Mouse (Mus musculus) layer of hippocampus, postnatal 25 days (tissue): ENCODE results near the gene Cacng8. TPM values are rescaled to one million over a fixed set of nuclear protein-coding genes. Genes with fewer than 3 reads are reported as not detected.
"Not testable (repeated sequence)": the region's sequence is repeated elsewhere in the genome, so short reads cannot be mapped to it uniquely, and the experiment has no call there.

Experiments
- DNase-seq, 2 experiments: peaks; one replicate each; pipeline ENCODE4 v3.0.0; 2022; ENCODE audit warnings: mixed read lengths in 2 of 2, low spot score in 1 of 2; ENCODE audit errors: extremely low spot score in 1 of 2
- total RNA-seq, 2 experiments: library from RNA; stranded (reverse); gene quantifications; 2 replicates each; pipeline ENCODE4 v1.2.3; 2021

Cacng8 gene
- total RNA-seq, 2 experiments from 2014 or later, result 380 to 428 TPM

DNA sequence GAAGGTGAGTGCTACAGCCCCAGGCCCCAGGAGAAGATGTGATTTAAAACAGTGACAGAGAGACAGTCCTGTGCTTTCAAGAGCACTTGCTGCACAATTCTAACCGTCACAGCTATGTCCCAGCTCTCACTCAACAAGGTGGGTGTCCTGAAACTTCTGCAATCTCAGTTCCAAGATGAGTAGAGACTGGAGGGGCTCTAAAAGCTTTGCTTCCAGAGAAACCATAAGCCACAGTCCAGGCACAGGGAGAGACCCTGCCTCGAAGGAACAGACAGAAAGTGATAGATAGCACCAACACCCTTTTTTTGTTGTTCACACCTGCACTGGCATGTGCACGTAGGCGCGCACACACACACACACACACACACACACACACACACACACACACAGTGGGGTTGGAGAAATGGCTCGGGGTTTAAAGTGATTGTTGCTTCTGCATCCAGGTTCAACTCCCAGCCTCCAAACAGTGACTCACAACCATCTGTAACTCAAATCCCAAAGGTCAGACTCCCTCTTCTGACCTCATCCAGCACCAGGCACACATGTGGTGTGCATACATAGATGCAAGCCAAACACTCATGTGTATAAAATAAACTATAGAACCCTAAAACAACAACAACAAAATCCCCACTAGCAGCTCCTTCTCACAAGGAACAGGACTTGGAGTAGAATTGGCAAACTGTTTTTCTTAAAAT is 4.3 kb upstream of the Cacng8 start:
- DNase-seq, result no peak

DNA sequence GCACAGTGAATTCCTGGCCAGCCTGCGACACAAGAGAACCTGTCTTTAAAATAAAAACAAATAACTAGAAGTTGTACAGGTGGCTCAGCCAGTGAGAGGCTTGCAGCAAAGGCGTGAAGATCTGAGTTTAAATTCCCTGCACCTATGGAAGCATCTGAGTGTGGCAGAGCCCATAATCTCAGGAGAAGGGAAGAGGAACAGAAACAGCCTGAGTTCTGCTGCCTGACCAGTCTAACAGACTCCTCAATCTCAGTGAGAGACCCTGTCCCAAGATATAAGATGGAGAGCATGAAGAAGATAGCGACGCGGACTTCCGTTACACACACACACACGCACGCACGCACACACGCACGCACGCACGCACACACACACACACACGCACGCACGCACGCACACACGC is 2.7 kb upstream of the Cacng8 start:
- no peak for DNase-seq

- no peak for DNase-seq
Observed at GRCm38 (mm10) chr7:3388885-3389284, 1.6 kb upstream of the Cacng8 start.

GRCm38 (mm10) chr7:3389444-3390412 is 755 bp upstream of the Cacng8 start:
- peak; percentile 83 to 94 for DNase-seq

DNA sequence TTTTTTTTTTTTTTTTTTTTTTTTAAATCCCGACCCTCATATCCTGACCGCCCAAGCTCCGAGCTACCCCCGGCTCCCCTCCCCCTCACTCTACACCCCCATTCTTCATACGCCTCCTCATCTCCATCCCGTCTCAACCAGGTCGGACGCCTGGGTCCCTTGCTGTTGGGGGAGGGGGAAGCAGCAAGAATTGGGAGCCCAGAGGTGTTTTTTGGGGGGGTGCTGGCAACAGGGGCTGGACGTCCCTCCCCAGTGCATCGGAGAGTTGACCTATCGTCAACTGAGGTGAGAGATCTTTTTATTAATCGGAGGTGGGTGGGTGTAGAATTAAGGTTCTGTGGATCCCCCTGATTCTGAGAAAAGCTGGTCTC is 583 bp downstream of the Cacng8 start:
- no peak for DNase-seq

DNA sequence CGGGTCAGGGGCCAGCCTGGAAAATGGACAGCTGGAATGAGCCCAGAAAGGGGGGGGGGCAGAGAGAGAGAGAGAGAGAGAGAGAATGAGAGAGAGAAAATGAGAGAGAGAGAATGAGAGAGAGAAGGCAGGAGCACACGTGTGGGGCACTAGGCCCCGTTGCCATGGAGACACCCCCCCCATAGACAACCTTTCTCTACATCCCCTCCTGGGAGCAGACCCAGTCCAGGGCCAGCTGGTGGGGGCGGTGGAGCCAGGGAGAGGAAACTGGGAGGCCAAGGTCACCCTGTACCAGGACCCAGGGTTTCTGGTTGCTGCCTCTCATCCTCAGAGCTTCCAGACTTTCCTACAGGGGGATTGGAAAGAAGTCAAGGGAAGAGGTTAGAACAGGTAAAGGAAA is 1.3 kb downstream of the Cacng8 start:
- no peak for DNase-seq

- no peak for DNase-seq
Observed at GRCm38 (mm10) chr7:3397355-3397754, 6.9 kb downstream of the Cacng8 start.

- no peak for DNase-seq
Observed at GRCm38 (mm10) chr7:3397797-3398196, 7.3 kb downstream of the Cacng8 start.

- not testable (repeated sequence) for DNase-seq
Observed at GRCm38 (mm10) chr7:3398363-3398762, 7.9 kb downstream of the Cacng8 start.

DNA sequence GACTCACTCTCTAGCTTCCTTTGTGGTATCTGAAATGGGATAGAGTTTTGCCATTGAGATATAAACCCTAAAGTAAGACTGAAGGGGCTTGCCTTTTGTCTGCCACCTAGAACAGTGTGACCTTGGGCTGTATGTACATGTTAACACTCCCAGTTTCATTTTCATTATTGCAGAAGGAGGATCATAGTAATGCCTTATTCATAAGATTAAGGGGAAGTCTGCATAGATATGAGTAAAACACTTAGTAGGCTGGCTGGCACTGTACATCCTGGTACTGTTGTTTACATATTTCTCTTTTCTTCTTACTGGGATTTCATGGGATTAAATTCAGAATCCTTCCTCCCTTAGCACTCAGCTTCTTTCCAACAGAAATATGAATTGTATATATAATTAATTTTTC is 9.5 kb downstream of the Cacng8 start:
- DNase-seq, result no peak

DNA sequence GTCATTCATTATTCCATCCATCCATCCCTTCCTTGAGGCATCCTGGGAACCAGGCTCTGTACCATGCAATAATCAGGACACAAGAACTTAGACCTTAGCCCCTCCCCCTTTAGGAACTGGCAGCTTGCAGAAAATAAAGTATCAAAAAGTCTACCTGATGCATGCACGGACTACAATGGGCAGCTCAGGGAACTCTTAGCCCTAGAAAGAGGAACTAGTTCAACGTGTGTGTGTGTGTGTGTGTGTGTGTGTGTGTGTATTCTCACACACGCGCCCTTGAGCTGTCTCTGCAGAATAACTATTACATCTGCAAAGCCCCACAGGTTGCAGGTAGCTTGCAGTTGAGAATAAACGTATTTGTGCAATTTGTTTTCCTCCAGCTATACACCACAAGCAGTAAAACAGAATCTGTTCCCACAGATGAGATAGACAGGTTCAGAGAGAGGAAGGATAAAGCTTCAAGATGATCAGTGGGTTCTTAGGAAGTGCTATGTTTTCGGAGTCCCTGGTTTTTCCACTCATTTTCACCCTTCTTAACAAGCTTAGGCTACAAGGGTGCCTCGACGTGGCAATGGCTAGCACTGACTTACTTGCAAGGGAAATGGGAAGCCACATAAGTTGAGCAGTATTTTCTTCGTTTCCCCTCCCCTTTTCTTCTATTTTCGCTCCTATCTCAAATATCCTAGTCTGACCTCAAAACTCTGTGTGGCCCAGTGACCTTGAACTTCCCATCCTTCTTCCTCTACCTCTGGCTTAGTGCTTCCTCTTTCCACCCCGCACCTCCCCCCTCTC is 19.4 kb downstream of the Cacng8 start:
- no peak for DNase-seq

GRCm38 (mm10) chr7:3411160-3411941 is 20.9 kb downstream of the Cacng8 start:
- DNase-seq, result no peak

- no peak for DNase-seq
Observed at GRCm38 (mm10) chr7:3412036-3412435, 21.6 kb downstream of the Cacng8 start.

DNA sequence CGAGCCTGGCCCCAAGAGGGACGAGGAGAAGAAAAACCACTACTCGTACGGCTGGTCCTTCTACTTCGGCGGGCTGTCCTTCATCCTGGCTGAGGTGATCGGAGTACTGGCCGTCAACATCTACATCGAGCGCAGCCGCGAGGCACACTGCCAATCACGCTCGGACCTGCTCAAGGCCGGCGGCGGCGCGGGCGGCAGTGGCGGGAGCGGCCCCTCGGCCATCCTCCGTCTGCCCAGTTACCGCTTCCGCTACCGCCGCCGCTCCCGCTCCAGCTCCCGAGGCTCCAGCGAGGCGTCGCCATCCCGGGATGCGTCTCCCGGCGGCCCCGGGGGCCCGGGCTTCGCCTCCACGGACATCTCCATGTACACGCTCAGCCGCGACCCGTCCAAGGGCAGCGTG is 24.4 kb downstream of the Cacng8 start:
- no peak for DNase-seq

DNA sequence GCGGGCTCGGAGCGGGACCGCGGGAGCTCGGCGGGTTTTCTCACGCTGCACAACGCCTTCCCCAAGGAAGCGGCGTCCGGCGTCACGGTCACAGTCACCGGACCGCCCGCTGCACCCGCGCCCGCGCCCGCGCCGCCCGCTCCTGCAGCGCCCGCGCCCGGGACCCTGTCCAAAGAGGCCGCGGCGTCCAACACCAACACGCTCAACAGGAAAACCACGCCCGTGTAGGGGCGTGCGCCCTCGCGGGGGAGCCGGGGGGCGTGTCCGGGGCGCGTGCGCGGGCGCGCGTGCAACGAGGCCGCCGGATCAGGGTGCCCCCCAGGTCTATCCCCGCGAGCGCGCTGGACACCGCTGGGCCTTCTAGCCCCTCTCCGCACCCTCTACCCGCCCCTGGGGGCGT is 24.9 kb downstream of the Cacng8 start:
- DNase-seq, result no peak

DNA sequence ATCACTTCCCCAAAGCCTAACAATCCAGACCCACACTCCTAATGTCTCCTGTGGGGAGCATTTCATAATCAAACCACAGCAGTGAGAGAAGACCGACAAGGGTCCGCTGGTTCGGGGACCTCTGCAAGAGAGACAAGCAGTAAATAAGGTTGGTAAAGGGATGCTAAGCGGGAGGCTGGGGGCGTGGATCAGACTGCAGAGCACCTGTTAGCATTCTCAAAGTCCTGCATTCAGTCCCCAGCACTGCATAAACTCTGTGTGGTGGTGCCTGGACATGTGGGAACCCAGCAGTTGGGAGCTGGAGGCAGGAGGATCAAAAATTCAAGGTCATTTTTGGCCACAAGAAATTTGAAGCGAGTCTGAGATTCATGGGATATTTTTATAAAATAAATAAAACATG is 29.5 kb downstream of the Cacng8 start:
- no peak for DNase-seq

GRCm38 (mm10) chr7:3420466-3420865 is 30.0 kb downstream of the Cacng8 start:
- no peak for DNase-seq

DNA sequence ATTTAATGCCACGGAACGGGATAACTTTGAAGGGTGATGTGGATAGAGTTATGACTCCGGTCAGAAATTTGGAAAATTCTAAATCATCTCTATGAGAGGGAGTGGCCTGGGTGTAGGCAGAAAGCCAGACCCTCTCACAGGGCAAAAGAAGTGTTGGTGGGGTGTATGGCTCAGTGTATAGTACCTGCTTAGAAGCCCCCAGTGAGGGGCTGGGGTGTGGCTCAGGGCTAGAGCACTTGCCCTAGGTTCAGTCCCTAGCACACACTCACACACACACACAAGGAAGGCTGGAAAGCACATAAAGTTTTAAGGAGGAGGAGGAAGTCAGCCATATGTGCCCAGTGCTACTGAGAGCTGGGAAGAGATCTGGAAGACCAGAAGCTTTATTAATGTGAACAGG is 30.8 kb downstream of the Cacng8 start:
- no peak for DNase-seq

- no peak for DNase-seq
Observed at GRCm38 (mm10) chr7:3422051-3422450, 31.6 kb downstream of the Cacng8 start.

- DNase-seq, result peak in 1 of 2 experiments; percentile 51
Observed at GRCm38 (mm10) chr7:3423430-3423829, 32.9 kb downstream of the Cacng8 start.
